Mouse (Mus musculus) adrenal gland, adult (tissue): ENCODE results near the gene Cbr4.

ENCODE experiments used
- DNase-seq, 2 experiments: peaks; one replicate each; pipeline ENCODE4 v3.0.0; 2022 to 2023; ENCODE audit warnings: low spot score in 1 of 2; ENCODE audit not compliant: inconsistent age in 2 of 2

Cbr4 gene

GRCm38 (mm10) chr8:61487597-61488156 is at the start of gene Cbr4:
TSS of gene Cbr4 (plus strand) at chr8:61487734.
- DNase-seq: peak; percentile 88 to 97

GRCm38 (mm10) chr8:61442988-61443387 is 44.5 kb upstream of the Cbr4 start:
- no peak for DNase-seq

DNA sequence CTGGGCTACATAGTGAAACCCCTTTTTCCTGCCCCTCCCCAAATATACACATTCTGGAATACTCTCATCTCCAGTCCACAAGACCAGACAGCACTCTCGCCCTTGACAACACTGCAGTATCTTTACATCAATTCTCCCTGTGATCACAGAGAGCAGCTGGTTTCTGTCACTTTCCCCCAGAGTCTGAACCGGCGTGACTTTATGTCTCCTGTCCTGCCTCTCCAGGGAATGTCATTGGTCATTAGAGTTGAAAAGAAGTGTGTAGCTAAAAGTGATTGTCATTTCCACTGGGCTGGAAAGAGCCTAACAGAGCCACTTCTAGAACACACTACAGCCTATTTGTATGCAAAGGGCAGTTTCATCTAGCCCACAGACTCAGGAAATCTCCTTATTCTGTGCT is 43.2 kb upstream of the Cbr4 start:
- no peak for DNase-seq

- DNase-seq: no peak
Observed at GRCm38 (mm10) chr8:61446329-61446728, 41.2 kb upstream of the Cbr4 start.

GRCm38 (mm10) chr8:61448100-61448499 is 39.4 kb upstream of the Cbr4 start:
- DNase-seq: no peak

DNA sequence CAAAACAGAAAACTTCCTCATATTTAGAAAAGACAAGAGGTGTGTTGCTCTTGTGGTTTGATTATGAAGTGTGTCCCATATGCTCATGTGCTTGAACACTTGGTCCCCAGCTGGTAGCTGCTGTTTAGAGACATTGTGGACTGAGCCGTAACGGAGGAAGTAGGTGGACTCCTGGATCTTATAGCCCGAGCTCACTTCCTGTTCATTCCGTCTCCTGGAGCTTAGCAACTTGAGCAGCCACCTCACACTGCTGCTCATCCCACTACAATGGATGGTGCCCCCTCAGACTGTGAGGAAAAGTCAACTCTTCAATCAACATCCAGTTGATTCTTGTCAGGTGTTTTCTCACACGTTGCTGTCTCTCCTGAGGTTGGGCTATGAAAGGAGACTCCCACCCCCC is 38.7 kb upstream of the Cbr4 start:
- no peak for DNase-seq

GRCm38 (mm10) chr8:61450916-61451575 is 36.5 kb upstream of the Cbr4 start:
- no peak for DNase-seq

DNA sequence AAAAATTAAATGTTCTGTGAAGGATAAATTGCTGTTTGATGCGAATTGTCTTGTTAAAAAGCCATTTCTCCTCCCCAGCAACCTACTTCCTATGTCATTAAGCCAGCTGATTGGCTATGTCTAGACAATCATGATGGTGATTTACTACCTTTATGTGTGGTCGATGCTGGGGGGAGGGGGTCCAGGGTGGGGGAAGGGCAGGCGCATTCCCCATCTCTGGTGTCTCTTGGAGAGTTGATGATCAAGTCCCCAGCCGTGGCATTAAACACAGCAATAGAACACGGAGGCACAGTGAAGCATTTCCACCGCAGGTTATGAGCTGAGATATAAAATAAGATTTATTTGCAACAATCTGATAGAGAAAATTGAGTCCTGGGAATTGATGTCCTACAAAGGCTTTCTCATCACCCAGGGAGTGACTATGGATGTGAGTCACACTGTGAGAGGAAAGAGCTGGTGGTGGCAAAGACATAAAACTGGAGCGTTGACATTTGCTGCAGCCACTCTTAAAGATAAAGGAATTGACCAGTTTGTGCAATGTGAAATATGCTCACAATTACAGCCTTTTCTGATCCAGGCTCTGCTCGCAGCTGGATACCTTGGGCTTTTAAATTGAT is 35.7 kb upstream of the Cbr4 start:
- no peak for DNase-seq

DNA sequence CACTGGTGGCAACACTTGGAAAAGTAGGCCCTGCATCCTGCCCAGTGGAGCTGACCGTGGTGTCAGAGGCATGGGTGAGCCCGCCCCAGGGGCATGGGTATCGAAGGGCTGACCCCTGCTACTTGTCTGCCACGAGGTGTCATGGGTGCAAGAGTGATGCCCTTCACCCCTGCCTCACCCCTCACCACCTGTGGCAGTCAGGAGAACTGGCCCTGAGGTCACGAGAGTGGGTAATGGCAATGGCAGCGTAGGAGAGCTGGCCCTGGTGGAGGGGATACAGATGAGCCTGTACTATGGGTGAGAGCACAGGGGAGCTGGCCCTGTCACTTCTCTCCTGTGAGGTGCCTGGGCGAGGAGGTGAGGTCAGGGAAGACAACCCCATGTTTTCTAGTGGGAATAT is 27.8 kb upstream of the Cbr4 start:
- no peak for DNase-seq

DNA sequence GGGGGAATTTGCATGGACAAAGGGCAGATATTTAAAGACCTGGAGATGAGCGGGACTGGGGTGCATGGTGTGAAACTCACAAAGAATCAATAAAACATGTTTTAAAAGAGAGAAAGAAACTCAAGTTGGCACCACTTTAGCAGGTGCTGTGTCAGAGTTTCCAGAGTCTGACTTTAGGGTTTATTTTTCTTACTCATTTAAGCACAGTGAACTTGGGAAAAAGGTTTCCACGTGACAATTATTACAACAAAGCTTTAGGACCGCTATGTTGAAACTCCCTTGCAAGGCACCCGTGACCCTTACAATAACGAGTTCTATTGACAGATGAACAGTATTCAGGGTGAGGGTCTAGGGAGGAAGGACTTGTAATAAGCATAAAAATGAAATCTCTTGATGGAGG is 25.3 kb upstream of the Cbr4 start:
- no peak for DNase-seq

DNA sequence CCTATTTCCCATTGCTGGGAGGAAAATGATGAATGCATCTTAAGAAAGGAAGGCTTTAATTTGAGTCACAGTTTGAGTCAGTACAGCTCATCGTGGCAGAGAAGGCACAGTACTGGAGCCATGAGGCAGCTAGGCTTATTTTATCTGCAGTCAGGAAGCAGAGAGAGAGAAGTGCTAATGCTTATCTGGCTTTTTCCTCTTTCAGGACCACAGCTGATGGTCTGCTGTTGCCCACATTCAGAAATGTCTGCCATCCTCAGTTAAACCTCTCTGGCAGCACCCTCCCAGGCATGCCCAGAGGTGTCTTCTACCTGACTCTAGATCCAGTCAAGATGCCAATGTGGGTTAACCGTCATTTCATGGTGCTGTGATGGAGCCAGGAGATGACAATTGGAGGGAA is 23.1 kb upstream of the Cbr4 start:
- DNase-seq: no peak

DNA sequence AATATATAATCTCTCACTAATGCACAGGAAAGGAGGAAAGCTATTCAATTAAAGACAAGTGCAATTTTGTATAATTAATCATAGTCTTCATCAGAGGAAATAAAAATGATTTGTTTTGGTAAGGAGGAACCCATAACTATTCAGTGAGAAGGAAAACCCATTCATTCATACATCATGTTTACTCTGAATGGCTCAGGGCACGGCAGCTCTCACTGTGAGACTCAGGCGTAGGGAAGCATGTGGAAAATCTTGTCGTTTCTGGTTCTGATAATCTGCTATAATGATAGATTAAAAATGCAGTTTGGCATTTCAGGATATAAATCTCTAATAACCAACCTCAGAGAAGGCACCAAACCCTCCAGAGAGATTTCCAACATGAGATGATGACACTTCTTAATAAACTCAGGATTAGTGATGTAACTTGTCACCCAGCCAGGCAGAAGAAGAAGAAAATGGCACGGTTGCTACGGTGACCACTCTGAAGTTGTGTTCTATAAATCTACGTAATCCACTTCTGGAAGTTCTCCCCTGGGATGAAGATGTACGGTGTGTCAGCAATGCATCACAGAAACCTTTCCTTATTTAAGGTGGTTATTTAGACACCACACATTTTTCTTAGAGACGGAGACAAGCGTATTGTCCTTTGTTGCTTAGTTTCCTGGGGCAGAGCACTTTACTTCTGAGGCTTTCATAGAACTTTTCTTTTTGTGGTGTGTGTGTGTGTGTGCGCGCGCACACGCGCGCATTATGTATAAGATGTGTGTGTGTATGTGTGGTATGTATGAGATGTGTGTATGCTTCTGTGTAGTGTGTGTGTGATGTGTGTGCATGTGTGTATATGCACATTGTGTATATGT is 20.6 kb upstream of the Cbr4 start:
- no peak for DNase-seq

DNA sequence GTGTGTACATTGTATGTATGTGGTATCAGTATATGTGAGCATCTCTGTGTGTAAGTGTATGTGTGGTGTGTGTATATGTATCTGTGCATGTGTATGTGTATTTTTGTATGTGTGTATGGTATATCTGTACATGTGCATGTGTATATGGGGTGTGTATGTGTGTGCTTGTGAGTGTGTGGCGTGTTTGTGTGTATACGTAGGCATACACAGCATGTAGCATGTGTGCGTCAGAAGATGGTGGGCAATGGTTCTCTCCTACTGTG is 20.1 kb upstream of the Cbr4 start:
- no peak for DNase-seq

GRCm38 (mm10) chr8:61470213-61470612 is 17.3 kb upstream of the Cbr4 start:
- no peak for DNase-seq

DNA sequence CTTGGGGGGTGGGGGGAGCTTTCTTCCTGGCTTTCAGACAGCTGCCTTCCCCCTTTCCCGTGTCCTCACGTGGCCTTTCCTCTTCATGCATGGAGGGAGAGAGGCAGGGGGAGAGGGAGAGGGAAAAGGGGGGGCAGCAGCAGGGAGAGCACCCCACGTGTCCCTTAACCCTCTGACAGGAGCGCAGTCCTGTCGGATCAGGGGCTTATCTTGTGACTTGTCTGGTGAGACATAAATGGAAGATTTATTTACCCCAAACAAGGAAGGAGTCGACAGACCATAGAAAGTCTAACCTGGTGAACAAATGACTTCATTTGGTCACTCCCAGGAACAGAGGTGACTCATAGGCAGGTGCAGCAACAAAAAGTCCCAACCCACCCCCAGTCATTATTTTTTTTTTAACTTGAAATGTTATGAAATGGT is 12.3 kb upstream of the Cbr4 start:
- no peak for DNase-seq

- DNase-seq: no peak
Observed at GRCm38 (mm10) chr8:61476160-61476559, 11.4 kb upstream of the Cbr4 start.

DNA sequence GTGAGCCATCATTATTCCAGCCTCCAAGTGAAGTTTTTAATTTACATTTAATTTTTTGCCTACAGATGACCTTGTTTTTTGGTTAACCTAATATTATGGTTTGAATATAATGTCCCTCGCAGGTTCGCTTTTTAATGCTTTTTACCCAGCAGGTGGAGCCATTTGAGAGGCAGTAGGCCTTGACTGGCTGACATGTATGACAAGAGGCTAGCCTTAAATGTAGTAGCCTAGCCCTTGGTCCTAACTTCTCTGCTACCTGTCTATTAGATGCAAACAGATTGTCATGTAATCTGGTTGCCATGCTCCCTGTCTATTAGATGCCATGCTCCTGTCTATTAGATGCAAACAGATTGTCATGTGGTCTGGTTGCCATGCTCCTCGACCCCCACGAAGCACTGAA is 9.4 kb upstream of the Cbr4 start:
- DNase-seq: no peak

- no peak for DNase-seq
Observed at GRCm38 (mm10) chr8:61478793-61479192, 8.7 kb upstream of the Cbr4 start.

GRCm38 (mm10) chr8:61479506-61480214 is 7.9 kb upstream of the Cbr4 start:
- peak; percentile 50 to 74 for DNase-seq

DNA sequence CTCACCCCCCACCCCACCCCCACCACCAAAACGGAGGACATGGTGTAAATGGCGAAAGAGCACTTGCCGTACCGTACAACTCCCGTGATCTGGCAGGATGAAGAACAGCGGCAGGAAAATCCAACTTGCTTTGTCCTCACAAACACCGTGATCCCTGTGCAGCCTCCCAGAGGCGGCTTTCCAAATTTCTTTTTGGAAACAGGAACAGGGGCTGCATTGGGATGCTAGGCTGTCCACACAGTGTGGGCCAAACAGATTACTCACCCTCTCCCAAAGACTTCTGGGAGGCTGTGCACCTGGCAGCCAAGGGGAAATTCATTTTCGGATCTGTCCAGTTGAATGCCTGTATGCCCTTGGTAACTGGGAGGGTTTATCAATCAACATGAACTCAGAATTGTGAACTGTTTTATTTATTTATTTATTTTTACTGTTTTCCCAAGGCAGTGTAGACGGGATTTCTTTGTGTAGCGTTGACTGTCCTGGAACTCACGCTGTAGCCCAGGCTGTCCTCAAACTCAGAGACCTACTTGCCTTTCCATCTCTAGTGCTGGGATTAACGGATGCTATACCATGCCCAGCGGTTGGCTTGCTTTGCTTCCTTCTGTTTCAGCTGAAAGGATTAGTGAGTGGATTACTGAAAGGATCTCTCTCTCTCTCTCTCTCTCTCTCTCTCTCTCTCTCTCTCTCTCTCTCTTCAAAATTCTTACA is 7.1 kb upstream of the Cbr4 start:
- no peak for DNase-seq
